Mouse (Mus musculus): Measurements from ENCODE around the gene Tmem107.

DNA sequence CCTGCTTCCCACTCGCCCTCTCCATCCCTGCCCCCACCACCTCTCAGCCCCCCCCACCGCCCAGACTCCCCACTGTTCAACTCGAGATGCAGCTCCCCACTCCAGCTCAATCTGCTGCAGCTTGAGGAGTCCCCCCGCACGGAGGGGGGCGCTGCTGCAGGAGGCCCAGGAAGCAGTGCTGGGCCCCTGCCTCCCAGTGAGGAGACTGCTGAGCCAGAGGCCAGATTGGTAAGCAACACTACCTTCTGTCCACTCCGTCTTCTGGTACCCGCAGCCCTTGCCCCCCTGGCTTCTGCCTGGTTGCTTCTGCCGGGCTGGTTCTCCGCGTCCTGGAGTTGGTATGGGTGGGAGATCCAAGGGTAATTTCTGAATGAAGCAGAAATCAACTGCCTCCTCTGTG is 36.2 kb downstream of the Tmem107 start:
- TF ChIP-seq EP300 (IDR thresholded peaks at IDR 0.05): no peak
- TF ChIP-seq CTCF (IDR thresholded peaks at IDR 0.05): no peak
